Mouse (Mus musculus) monocyte, adult 2 months (primary cell): ENCODE measurements around the gene Adgra3.

Source experiments
- DNase-seq, 2 experiments: peaks; one replicate each; pipeline ENCODE4 v3.0.0; 2022; ENCODE audit warnings: low spot score in 2 of 2, low read depth in 1 of 2

The Adgra3 gene

GRCm38 (mm10) chr5:50058421-50059286 is at the start of gene Adgra3:
Adgra3 (minus strand) TSS chr5:50059006.
- no peak for DNase-seq

GRCm38 (mm10) chr5:50083441-50083840 is 24.6 kb upstream of the Adgra3 start:
- DNase-seq = no peak

GRCm38 (mm10) chr5:50074245-50074644 is 15.4 kb upstream of the Adgra3 start:
- no peak for DNase-seq

- no peak for DNase-seq
These were observed 5.4 kb upstream of the Adgra3 start for GRCm38 (mm10) chr5:50064236-50064635.

GRCm38 (mm10) chr5:50059586-50059985 is 780 bp upstream of the Adgra3 start:
- no peak for DNase-seq

GRCm38 (mm10) chr5:50057612-50058420 is 990 bp downstream of the Adgra3 start:
- DNase-seq = no peak

GRCm38 (mm10) chr5:50052456-50052855 is 6.3 kb downstream of the Adgra3 start:
- no peak for DNase-seq

- no peak for DNase-seq
These were observed 8.0 kb downstream of the Adgra3 start for GRCm38 (mm10) chr5:50050668-50051425.

- no peak for DNase-seq
These were observed 8.8 kb downstream of the Adgra3 start for GRCm38 (mm10) chr5:50050037-50050436.

GRCm38 (mm10) chr5:50049506-50049905 is 9.3 kb downstream of the Adgra3 start:
- no peak for DNase-seq

- no peak for DNase-seq
These were observed 9.8 kb downstream of the Adgra3 start for GRCm38 (mm10) chr5:50048960-50049359.

GRCm38 (mm10) chr5:50048271-50048851 is 10.4 kb downstream of the Adgra3 start:
- DNase-seq = no peak

GRCm38 (mm10) chr5:50045180-50045579 is 13.6 kb downstream of the Adgra3 start:
- DNase-seq = no peak

GRCm38 (mm10) chr5:50043677-50044076 is 15.1 kb downstream of the Adgra3 start:
- DNase-seq = no peak

GRCm38 (mm10) chr5:50042274-50042943 is 16.4 kb downstream of the Adgra3 start:
- no peak for DNase-seq

GRCm38 (mm10) chr5:50039521-50039920 is 19.3 kb downstream of the Adgra3 start:
- no peak for DNase-seq

- no peak for DNase-seq
These were observed 21.1 kb downstream of the Adgra3 start for GRCm38 (mm10) chr5:50037666-50038065.

GRCm38 (mm10) chr5:50034900-50035514 is 23.8 kb downstream of the Adgra3 start:
- no peak for DNase-seq

- DNase-seq = no peak
These were observed 24.6 kb downstream of the Adgra3 start for GRCm38 (mm10) chr5:50034231-50034630.

- DNase-seq = no peak
These were observed 25.1 kb downstream of the Adgra3 start for GRCm38 (mm10) chr5:50033660-50034059.
